Mouse (Mus musculus) layer of hippocampus, adult 11-12 months (tissue): ENCODE data around the gene Rph3al.
A peak's percentile ranks its signal among the peaks of the same experiment; 100 is the strongest.

Source experiments
- DNase-seq: peaks from one replicate; pipeline ENCODE4 v3.0.0; 2022; ENCODE audit warnings: low spot score

The Rph3al gene

GRCm38 (mm10) chr11:75906556-75906955 is 31.7 kb downstream of the Rph3al start:
- no peak for DNase-seq

- no peak for DNase-seq
Observed at GRCm38 (mm10) chr11:75904982-75905381, 33.2 kb downstream of the Rph3al start.

- DNase-seq = no peak
Observed at GRCm38 (mm10) chr11:75904501-75904900, 33.7 kb downstream of the Rph3al start.

GRCm38 (mm10) chr11:75903486-75903885 is 34.7 kb downstream of the Rph3al start:
- peak; percentile 34 for DNase-seq

- DNase-seq = no peak
Observed at GRCm38 (mm10) chr11:75901339-75901738, 36.9 kb downstream of the Rph3al start.

GRCm38 (mm10) chr11:75899676-75900075 is 38.6 kb downstream of the Rph3al start:
- no peak for DNase-seq

- no peak for DNase-seq
Observed at GRCm38 (mm10) chr11:75898532-75898931, 39.7 kb downstream of the Rph3al start.

- DNase-seq = no peak
Observed at GRCm38 (mm10) chr11:75894791-75895420, 43.3 kb downstream of the Rph3al start.

- no peak for DNase-seq
Observed at GRCm38 (mm10) chr11:75893956-75894355, 44.3 kb downstream of the Rph3al start.

GRCm38 (mm10) chr11:75887349-75887748 is 50.9 kb downstream of the Rph3al start:
- no peak for DNase-seq

GRCm38 (mm10) chr11:75881234-75881633 is 57.0 kb downstream of the Rph3al start:
- DNase-seq = no peak

GRCm38 (mm10) chr11:75880064-75880463 is 58.2 kb downstream of the Rph3al start:
- DNase-seq = peak; percentile 74

- no peak for DNase-seq
Observed at GRCm38 (mm10) chr11:75878460-75878859, 59.8 kb downstream of the Rph3al start.

GRCm38 (mm10) chr11:75876043-75876780 is 62.0 kb downstream of the Rph3al start:
- DNase-seq = no peak

- DNase-seq = no peak
Observed at GRCm38 (mm10) chr11:75871688-75872087, 66.5 kb downstream of the Rph3al start.

GRCm38 (mm10) chr11:75870947-75871346 is 67.3 kb downstream of the Rph3al start:
- DNase-seq = no peak

GRCm38 (mm10) chr11:75870386-75870785 is 67.8 kb downstream of the Rph3al start:
- no peak for DNase-seq

- peak; percentile 85 for DNase-seq
Observed at GRCm38 (mm10) chr11:75869898-75870297, 68.3 kb downstream of the Rph3al start.

- DNase-seq = no peak
Observed at GRCm38 (mm10) chr11:75866861-75867260, 71.4 kb downstream of the Rph3al start.

GRCm38 (mm10) chr11:75865859-75866258 is 72.4 kb downstream of the Rph3al start:
- DNase-seq = no peak

- DNase-seq = no peak
Observed at GRCm38 (mm10) chr11:75865253-75865619, 73.0 kb downstream of the Rph3al start.

GRCm38 (mm10) chr11:75864529-75865252 is 73.5 kb downstream of the Rph3al start:
- no peak for DNase-seq

- no peak for DNase-seq
Observed at GRCm38 (mm10) chr11:75862466-75862865, 75.8 kb downstream of the Rph3al start.
